Mouse (Mus musculus): Measurements from ENCODE around the gene Arid1b. TPM values are rescaled to one million over a fixed set of nuclear protein-coding genes. Genes with fewer than 3 reads are reported as not detected.

Arid1b gene
- polyA plus RNA-seq, 2 experiments from 2014 or later = 12.5 to 16.0 TPM

DNA sequence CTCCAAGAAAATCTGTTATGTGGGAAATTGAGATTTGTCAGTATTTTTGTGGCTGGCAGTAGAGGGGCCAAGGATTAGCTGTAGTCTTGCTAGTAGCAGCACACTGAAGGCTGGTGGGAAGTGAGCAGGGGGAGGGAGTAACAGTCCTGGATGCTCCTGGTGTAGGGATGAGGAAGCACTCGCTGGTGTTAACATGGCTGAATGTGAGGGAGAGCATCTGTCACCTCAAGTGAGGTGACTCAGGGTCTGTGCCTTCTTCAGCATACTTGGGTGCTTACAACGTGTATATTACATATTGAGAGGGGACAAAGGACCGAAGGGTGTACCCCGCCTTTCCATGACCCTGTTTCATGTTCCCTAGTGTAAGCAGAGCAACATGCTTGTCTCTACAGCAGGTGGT lies 170.7 kb downstream of the Arid1b start:
- no peak for ATAC-seq

GRCm38 (mm10) chr17:5165201-5165825 lies 171.2 kb downstream of the Arid1b start:
- ATAC-seq = peak; percentile 65

DNA sequence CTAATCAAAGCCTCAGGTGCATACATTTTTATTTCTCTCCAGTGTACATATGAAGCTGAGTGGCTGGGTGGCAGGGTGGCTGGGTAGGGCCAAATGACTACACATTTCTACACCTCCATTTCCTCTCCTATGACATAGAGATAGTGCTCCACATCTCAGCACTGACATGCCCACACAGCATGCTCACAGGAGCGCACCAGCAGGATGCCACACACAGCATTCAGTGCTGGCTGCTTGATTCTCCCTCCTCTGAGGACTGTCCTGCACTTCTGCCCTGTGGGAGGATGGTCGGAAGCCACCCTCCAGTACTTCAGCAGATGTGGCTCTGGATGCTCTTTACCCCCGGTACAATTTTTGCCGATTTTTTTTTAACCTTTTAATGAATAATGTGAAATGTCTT lies 172.0 kb downstream of the Arid1b start:
- ATAC-seq = peak; percentile 35

DNA sequence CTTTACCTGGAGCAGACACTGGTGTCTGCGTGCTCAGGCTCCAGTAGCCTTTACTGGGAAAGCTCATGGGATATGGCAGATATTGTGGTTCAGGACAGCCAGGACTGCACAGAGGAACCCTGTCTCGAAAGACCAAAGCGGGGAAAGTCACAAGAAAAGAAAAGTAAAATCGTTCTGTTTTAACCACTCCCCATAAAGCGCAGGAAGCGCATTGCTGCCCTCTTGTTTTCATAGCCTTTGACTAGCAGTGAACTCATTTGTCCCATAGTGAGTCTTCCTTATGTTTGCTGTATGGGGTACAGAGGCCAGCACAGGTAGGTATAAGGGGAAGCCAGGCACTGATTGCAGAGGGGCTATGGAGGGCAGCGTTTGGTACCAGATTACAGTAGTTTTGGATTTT lies 173.9 kb downstream of the Arid1b start:
- peak; percentile 33 for ATAC-seq

DNA sequence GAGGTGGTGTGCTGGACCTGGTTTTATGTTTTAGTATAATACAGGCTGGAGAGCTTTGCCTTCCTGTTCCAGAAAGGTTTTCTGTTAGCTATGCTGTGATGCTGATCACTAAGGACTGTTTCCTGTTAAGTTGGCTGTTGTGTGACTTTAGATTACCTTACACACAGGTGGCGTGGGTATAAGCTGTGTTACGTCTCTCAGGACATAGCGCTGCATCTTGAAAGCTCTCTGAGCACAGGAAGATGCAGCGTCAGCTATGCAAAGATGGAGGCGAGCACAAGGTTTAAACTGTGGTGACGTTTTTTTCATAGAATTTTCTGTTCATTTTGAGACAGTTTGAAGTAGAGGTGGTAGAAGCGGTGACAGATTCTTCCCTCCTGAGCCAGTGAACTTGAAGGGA lies 174.5 kb downstream of the Arid1b start:
- ATAC-seq = no peak

DNA sequence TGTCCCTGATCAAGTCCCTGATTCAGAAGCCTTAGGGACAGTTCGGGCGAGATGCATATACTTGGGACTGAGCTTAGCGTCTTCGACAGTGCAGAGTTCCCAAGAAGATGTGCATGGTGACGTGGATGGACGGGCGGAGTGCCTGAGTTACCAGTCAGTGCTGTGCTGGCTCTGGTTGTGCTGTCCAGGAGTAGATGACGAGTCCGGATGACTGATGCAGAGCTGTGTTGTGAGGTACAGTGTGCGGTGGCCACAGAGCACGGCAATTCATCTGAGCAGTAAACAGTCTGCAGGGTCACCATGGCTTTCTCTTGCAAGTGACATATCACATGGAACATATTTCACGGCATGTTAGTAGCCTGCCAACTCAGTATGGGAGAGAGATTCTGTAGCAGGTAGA lies 176.2 kb downstream of the Arid1b start:
- ATAC-seq = no peak

GRCm38 (mm10) chr17:5171467-5171866 lies 177.3 kb downstream of the Arid1b start:
- no peak for ATAC-seq

DNA sequence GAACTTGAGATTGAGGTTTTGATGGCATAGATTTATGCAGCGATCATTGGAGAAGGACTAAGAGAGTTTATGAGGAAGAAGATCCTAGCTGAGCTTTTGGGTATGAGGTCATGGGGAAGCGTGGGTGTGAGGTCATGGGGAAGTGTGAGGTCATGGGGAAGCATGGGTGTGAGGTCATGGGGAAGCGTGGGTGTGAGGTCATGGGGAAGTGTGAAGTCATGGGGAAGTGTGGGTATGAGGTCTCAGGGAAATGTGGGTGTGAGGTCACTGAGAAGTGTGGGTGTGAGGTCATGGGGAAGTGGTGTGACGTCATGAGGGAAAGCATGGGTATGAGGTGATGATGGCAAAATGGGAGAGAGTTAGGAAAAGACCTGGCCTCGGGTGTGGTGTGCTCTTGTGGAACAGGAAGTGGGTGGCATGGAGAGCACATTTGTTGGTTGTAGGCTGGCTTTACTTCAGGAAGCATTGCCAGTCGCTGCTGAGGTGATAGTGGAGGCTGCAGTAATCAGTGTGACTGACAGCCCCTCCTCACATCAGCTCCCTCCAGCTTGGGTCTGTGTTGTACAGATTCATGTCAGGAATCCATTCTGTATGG lies 180.4 kb downstream of the Arid1b start:
- ATAC-seq = no peak

DNA sequence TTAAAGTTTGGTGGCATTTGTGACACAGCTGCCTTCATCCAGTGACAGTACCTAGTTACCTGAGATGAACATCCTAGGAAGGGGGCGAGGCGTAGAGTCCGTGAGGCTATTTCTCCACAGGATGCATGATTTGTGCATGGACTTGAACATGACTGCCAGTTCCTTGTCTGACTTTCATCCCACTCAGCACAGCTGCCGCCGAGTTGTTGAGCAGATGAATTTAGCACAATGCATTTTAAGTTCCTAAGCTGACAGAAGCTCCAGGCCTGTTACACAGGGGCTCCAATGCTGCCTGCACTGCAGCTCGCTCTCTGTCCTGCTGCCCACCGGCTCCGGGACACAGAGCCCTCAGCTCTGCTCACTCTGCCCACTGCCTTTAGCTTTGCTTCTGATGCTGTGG lies 181.4 kb downstream of the Arid1b start:
- ATAC-seq = no peak

- no peak for ATAC-seq
Observed at GRCm38 (mm10) chr17:5176315-5176714, 182.2 kb downstream of the Arid1b start.

DNA sequence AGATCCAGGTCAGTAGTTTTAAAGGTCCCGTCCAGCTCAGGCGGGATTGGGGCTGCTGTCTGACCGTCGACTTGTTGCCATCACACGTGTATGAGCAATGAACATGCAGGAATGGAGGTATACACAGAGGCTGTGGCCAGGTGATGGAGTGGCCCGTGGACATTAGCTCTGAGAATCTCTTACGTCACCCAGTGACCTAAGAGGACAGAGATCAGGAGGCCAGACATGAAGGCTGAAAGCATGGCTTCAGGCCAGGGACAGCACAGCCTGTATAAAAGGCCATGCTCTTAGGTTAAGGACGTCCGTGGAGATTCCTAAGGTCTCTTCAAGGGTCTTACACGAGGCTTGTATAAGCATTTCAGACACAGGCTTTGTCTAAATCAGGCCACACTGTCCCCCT lies 184.4 kb downstream of the Arid1b start:
- ATAC-seq = no peak

- no peak for ATAC-seq
Observed at GRCm38 (mm10) chr17:5179004-5179403, 184.9 kb downstream of the Arid1b start.

GRCm38 (mm10) chr17:5179412-5179811 lies 185.3 kb downstream of the Arid1b start:
- ATAC-seq = no peak

GRCm38 (mm10) chr17:5179925-5180525 lies 185.9 kb downstream of the Arid1b start:
- ATAC-seq = no peak

GRCm38 (mm10) chr17:5180925-5181324 lies 186.8 kb downstream of the Arid1b start:
- ATAC-seq = peak; percentile 85

- ATAC-seq = no peak
Observed at GRCm38 (mm10) chr17:5182493-5182892, 188.4 kb downstream of the Arid1b start.

DNA sequence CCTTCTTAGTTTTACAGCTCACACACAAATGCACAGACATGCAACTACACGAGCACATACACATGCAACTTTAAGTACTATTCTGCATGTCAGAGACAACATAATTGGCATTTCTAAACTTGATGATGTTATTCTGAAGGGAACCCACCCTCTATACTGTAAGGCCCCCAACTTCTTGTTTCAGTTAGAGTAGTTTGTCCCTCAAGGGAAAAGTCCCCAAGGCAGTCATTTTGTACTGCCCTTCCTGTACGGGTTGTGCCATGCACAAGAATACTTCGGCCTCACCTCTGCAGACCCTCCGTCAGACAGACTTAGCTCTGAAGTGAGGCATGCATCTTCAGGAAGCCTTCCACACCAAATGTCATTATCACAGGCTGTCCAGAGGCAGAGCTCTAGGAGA lies 191.4 kb downstream of the Arid1b start:
- ATAC-seq = no peak

DNA sequence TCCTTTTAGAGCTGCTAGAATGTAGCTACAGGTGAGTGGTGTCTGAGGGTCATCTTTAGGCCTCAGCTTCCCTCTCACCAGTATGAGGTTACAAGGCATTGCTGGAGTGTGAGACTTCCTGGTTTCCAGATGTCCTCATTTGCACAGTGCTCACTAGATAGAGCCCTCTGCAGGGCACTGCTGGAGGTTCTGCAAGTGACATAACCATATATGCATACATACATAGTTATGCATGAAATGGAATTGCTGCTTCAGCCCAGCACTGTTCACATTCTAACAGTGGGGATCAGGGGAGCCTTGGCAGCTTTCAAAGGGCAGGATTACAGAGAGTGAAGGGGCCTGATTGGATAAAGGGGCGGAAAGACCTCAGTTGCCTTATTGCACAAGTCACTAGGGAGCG lies 193.4 kb downstream of the Arid1b start:
- no peak for ATAC-seq

DNA sequence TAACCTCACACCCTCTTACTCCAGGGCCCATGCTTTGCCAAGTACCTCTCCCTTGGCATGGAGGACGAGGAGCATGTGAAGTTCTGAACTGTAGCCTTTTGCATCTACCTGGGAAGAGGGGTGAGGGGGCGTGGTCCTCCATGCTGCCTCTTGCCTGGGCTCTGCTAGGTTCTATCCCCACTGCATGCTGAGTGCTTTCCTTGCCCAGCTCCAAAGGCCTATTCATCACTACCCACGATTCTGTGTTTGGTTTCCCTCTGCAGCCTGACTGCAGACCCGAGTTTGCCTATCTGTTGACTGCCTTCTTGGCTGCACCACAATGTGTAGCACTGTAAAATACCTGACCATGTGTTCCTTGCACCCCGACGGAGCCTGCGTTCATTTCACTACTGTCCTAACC lies 194.3 kb downstream of the Arid1b start:
- no peak for ATAC-seq

DNA sequence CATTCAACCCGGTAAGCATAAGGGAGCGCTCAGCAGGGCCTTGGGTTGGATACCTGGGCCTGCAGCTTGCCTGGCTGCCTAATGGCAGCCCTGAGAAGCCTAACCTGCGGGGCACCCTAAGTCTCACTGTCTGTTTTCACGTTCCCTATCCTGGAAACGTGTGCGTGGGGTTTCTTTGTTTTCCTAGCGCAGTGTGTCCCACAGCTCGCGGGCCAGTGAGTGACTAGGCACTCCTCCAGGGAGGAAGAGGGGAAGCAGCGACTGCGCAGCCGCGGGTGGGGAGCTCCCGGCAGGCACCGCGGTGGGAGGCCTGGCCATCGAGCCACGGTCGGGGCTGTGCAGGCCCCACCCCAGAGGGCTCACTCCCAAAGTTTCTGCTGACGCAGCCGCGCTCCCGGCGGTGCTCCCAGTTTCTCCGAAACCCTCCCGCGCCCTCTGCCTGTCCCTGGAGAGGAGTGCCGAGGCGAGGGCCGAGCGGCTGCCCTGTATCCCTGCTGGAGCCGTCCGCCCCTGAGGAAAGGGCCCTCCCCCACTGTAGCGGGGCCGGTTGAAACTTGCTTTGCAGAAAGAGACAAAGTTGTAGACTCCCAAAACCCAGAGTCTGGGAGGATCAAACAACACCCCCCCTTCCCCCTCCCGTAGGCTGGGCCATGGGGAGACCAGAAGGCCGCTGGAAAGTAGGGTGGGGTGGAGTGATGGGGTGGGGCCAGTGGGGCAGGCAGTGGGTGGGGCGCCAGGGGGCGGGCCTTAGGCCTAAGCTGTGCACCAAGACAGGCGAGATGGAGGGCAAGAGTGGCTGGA lies 195.6 kb downstream of the Arid1b start:
- ATAC-seq = peak; percentile 94

DNA sequence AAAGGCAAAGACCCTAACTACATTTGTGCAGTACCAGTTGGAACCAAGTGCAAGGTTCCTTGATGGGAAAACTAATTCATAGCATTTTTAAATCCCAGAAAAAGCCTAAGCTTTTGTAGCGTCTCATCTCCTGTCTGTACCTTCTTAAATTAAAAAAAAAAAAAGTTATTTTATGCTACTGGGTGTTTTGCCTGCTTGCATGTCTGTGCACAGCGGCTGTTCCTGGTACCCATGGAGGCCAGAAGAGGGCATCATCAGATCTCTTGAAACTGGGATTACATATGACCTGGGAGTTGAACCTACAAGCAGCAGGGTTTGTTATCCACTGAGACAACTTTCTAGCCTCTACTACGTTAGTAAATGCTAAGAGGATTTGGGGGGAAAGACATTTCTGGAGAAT lies 196.2 kb downstream of the Arid1b start:
- ATAC-seq = peak; percentile 13

DNA sequence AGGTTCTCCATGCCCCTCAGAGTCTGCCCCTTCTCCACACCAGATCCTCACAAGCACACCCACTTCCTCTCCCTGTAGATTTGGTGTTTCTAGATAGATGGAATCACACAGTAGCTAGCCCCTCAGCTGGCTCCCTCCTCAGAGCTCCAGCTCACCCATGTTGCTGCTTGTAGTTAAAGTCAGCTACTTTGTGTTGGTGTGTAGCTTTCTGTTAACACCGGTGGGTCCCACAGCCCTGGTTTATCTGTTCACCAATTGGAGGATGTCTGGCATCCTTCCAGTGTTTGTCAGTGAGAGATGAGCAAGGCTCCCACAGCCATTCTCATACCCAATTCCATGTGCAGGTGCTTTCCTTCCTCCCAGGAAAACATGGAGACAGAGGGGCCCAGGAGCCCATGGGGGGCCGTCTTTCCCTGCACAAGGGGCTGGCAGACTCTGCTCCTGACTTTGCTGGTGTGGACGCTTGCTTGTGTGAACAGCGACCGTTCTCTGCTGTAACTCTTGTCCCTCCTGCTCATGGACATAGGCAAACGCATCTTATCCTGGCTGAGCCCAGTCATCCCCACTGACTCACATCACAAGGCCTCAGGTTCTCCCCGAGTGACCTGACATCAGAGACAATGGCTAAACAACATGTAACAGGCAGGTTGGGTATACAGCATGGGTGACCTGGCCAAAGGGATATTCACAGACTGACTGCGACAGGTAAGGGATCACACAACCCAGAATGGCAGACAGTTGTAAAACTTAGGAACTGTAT lies 200.2 kb downstream of the Arid1b start:
- no peak for ATAC-seq

DNA sequence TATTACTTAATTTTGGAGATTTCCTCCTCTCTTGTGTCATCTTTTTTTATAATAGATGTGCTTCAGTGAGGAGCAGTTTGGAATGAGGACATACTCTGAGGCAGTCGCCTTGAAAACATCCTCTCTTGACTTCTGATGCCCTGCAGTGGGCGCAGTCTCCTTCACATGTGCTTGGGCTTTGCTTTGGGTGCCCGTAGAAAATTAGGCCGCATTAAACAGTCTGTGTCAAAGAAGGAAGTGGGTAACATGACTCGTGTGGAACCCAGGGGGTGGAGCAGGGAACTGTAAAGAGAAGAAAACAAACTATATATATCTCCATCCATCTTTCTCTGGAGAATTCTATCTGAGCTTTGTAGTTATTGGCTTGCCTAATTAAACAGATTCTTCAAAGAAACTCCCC lies 201.3 kb downstream of the Arid1b start:
- peak; percentile 96 for ATAC-seq
